Mouse (Mus musculus) hindbrain, embryonic 14.5 days (tissue): ENCODE results near the gene Slc28a2. TPM values are rescaled to one million over a fixed set of nuclear protein-coding genes. Genes with fewer than 3 reads are reported as not detected.

ENCODE experiments used
- polyA plus RNA-seq: library from polyadenylated mRNA; unstranded; fragments of >200 nt; fragmentation: Nextera tagmentation; extraction: Ambion mirVana; gene quantifications from 2 replicates; pipeline ENCODE4 v1.2.1, GENCODE M21; 2014

Gene Slc28a2
- polyA plus RNA-seq, 1 experiment from 2014 or later, result 0.07 TPM

Other genes with a start within 250 kb of the Slc28a2 start
- not detected in 2 replicates for gene Patl2, start 240.3 kb upstream of the Slc28a2 start, polyA plus RNA-seq
- not detected in 2 replicates for gene Terb2, start 240.2 kb upstream of the Slc28a2 start, polyA plus RNA-seq
- 25.6 and 27.4 TPM in 2 replicates for gene Sord, start 191.7 kb upstream of the Slc28a2 start, polyA plus RNA-seq
- gene Duox2, start 128.0 kb upstream of the Slc28a2 start, polyA plus RNA-seq, result not detected in 2 replicates
- 0.46 TPM in 1 of 2 replicates, not detected in the other for gene Duoxa2, start 127.6 kb upstream of the Slc28a2 start, polyA plus RNA-seq
- 0.16 and 0.31 TPM in 2 replicates for gene Duoxa1, start 112.7 kb upstream of the Slc28a2 start, polyA plus RNA-seq
- gene Duox1, start 110.8 kb upstream of the Slc28a2 start, polyA plus RNA-seq, result 0.04 and 0.12 TPM in 2 replicates
- gene Shf, start 57.3 kb upstream of the Slc28a2 start, polyA plus RNA-seq, result 17.9 and 19.2 TPM in 2 replicates
- not detected in 2 replicates for gene Gm14085, start 58.5 kb downstream of the Slc28a2 start, polyA plus RNA-seq
- gene Gatm, start 184.8 kb downstream of the Slc28a2 start, polyA plus RNA-seq, result 42.5 and 56.6 TPM in 2 replicates
- gene AA467197, start 210.5 kb downstream of the Slc28a2 start, polyA plus RNA-seq, result 0.86 and 1.0 TPM in 2 replicates